Mouse (Mus musculus) neural tube, embryonic 14.5 days (tissue): ENCODE measurements around the gene Ttc12. TPM values are rescaled to one million over a fixed set of nuclear protein-coding genes. Genes with fewer than 3 reads are reported as not detected.

ENCODE experiments used
- polyA plus RNA-seq: library from polyadenylated mRNA; unstranded; fragments of >200 nt; fragmentation: Nextera tagmentation; extraction: Ambion mirVana; gene quantifications from 2 replicates; pipeline ENCODE4 v1.2.1, GENCODE M21; 2014

The Ttc12 gene
- polyA plus RNA-seq, 1 experiment from 2014 or later, result 2.0 TPM

Other genes starting within 250 kb of the Ttc12 start
- gene Gm4894, start 235.7 kb downstream of the Ttc12 start, polyA plus RNA-seq, result not detected in 2 replicates
- gene Drd2, start 145.6 kb downstream of the Ttc12 start, polyA plus RNA-seq, result 4.1 and 5.7 TPM in 2 replicates
- 0.21 TPM in 1 of 2 replicates, not detected in the other for gene Ankk1, start 59.2 kb downstream of the Ttc12 start, polyA plus RNA-seq